Mouse (Mus musculus): ENCODE results near the gene Ubxn10.

Ubxn10 gene

DNA sequence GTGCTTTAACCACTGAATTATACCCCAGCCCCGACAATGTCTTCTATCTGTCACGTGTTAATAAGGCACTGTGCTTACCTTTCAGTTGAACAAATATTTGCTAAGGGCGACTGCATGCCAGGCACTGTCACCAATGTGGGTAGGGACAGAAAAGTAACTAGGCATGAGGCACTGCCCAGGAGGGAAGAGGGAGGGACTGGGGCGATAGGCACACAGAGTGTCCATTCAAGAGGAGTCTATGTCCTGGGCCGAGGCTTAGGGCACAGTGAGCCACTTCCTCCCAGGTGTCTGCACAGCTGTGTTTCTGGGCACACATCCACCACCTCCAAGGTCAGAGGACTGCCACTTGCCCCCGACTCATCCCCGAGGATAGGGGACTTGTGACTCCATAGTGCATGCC is at the start of gene Ubxn10:
Gene Ubxn10 (minus strand): TSS at position 137 of the 400 bp plus-strand sequence.
- DNase-seq (ENCODE audit: low read depth, low spot score), result no peak

- DNase-seq (ENCODE audit: low read depth, low spot score), result peak; percentile 74
These were observed 49.2 kb upstream of the Ubxn10 start for GRCm38 (mm10) chr4:138786141-138786540.

DNA sequence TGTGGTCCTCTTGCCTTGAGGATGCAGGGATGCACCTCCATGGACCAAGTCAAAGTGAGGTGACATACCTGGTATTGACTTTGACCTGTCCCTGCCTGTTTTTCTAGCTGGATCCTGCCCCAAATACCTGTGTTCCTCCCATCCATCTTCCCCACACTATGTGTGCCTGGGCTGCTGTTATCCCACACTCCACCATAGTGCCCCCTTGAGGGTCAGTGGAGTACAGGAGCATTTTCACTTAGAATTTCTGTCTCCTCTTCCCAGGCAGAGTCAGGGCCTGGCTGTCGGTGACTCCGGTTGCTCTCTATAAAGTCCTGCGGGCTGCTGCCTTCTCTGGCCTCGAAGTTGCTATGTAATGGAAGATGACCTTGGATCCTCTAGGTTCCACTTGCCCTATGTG is 48.8 kb upstream of the Ubxn10 start:
- DNase-seq (ENCODE audit: low read depth, low spot score), result no peak

DNA sequence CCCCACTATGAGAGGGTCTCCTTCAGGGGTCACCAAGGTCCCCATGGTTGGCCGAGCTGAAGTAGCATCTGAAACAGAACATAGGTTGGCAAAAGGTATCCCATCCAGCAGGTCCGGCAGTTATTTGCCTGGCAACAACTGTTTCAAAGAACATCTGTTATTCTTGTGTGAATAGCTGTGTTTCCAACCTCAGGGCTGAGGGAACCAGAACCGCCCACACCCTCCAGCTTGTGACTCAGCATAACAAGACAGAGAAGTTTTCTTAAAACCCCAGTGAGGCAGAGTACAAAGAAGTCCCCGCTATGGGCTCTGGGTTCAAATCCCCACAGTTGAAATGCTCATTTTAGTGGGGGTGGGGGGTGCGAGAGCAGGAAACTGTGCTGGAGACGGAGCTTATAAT is 45.1 kb upstream of the Ubxn10 start:
- DNase-seq (ENCODE audit: low read depth, low spot score), result peak; percentile 88

DNA sequence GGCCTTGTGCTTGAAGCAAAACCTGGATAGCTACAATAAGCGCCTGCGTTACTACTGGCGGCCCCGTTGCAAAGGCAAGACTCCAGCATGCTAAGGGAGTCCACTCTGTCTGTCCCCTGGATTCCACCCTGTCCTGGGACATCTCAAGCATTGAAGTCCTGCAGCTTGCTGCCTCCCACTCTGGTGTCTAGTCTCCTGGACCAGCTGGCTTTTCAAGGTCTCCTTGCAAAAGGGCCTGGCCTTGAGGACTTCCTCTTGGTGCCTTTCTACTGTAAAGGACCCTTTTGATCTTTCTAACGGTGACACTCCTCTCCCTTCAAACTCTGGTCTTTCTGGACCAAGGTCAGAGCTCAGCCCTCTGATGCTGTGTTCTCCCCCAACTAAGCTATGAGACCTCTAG is 43.3 kb upstream of the Ubxn10 start:
- no peak for DNase-seq (ENCODE audit: low read depth, low spot score)

- DNase-seq (ENCODE audit: low read depth, low spot score), result peak; percentile 37
These were observed 40.7 kb upstream of the Ubxn10 start for GRCm38 (mm10) chr4:138777417-138778407.

- DNase-seq (ENCODE audit: low read depth, low spot score), result no peak
These were observed 38.5 kb upstream of the Ubxn10 start, which contains the start of gene Pla2g2d for GRCm38 (mm10) chr4:138775435-138775834. TSS of gene Pla2g2d (plus strand) at chr4:138775735.

DNA sequence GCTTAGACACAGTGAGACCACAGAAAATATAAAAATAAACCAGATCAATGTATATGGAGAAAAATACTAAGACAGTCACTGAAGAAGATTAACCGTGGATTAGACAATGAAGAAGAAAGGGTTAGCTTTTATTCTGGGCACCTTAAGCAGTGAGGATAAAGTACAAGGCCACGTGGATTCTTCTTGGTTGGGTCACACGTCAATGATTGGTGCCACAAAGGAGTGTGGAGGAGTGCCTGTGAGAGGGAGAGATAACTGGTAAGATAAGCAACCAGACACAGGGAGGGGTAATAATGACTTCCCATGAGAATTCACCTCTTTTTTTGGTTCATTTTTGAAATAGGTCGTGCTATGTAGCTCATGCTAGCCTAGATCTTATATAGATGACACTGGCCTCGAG is 35.4 kb upstream of the Ubxn10 start:
- DNase-seq (ENCODE audit: low read depth, low spot score), result no peak

DNA sequence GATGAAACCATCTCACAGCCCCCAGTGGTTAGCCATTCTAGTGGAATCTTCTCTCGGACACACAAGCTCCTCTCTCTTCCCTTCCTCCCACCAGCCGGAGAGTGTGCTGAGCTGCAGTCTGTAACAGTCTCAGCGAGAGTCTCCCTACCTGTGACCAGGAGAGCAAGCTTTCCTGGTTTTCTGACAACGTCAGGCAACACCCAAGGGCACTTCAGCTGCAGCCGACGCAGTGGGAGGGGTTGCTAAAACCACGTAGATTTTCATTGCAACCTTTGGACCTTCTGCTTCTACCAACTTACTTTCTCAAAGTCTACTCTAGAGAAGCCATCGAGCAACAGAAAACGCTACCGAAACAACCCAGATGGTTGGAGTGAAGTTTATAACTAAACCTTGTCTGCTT is 35.0 kb upstream of the Ubxn10 start:
- no peak for DNase-seq (ENCODE audit: low read depth, low spot score)

- DNase-seq (ENCODE audit: low read depth, low spot score), result no peak
These were observed 25.3 kb upstream of the Ubxn10 start for GRCm38 (mm10) chr4:138762266-138762665.

DNA sequence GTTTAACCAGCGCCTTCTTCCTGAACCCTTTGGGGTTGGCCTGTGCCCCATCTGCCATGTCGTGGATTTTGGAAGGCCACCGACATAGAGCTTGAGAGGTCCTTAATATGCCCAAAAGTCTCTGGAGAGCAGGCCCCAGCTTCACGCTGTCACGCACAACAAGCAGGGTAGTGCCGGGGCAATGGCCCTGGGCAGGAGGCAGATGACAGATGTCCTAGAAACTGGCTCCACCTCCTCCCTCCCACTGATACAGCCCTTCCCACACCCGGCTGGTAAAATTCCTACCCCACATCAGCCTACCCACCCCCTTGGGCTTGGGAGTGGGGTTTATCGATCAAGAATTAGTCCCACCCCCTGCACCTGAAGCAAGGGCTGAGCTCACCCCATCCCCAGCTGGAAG is 20.4 kb upstream of the Ubxn10 start, which contains the start of gene Pla2g2f:
Gene Pla2g2f (minus strand): TSS at position 211 of the 400 bp plus-strand sequence.
- no peak for DNase-seq (ENCODE audit: low read depth, low spot score)

- DNase-seq (ENCODE audit: low read depth, low spot score), result no peak
These were observed 19.0 kb upstream of the Ubxn10 start for GRCm38 (mm10) chr4:138755983-138756382.

DNA sequence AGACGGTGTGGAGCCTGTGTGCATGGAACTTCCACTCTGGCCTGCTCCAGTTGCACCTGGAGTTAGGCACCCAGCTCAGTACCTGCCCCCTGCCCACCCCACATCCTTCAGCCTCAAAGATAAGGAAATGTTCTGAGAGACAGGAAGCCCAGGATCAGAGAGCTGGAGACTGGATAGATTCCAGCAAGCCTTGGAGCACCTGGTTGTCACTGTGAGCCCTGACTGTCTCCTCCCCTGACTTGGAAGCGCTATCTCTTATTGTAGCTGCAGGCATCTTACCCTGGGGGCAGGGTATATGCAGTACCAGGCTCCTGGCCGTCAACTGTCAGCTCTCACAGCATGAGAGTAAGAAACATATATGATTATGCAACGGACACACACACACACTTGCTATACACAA is 18.5 kb upstream of the Ubxn10 start:
- DNase-seq (ENCODE audit: low read depth, low spot score), result peak; percentile 57

DNA sequence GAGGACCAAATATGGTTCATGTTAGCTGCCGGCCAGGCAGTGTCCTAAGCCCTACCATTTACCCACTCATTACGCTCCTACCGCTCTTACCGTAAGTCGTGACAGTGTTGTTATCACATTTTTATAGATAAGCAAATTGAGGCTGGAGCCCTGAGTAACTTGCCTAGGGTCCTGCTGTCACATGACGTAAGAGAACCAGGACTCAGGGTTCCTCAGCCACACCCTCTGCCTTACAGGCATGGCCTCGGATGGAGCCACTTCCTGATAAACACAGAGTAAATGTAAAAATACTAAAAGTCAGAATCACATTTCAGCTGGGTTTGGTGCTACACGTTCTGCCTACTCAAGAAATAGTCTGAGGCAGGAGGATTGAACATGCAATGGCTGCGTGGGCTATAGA is 17.5 kb upstream of the Ubxn10 start:
- DNase-seq (ENCODE audit: low read depth, low spot score), result no peak

GRCm38 (mm10) chr4:138753608-138754007 is 16.6 kb upstream of the Ubxn10 start:
- no peak for DNase-seq (ENCODE audit: low read depth, low spot score)

- no peak for DNase-seq (ENCODE audit: low read depth, low spot score)
These were observed 15.6 kb upstream of the Ubxn10 start for GRCm38 (mm10) chr4:138752603-138753002.

DNA sequence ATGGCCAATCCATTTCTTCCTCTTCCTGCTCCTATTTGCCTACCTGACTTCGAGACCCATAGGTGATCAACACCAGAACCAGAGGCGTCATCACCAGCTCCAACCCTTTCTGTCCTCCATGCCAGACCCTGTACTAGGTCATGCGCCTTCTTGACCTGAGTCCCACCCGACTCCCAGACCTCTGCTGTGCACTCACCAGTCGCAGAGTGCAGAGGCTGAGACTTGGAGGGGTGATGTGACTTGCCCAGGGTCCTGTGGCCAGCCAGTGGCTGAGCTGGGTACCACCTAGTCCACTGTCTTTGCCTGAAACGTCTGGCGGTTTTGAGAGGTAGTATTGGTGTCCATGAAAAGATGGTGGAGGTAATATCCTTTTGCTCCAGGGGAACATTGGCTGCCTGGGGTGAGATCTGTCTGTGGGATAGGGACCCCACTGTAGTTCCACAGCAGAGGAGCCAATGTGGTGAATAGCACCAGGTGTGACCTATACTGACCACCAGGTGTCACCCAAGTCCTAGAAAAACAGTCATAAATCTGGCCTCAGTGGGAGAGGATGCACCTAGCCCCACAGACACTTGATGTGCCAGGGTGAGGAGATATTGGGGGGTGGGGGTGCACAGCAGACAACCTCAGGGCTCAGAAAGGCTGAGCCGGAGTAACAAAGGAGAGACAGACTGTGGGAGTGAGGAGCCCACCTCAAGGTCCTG is 11.6 kb upstream of the Ubxn10 start:
- peak; percentile 75 for DNase-seq (ENCODE audit: low read depth, low spot score)

- DNase-seq (ENCODE audit: low read depth, low spot score), result peak; percentile 79
These were observed 10.9 kb upstream of the Ubxn10 start for GRCm38 (mm10) chr4:138747851-138748250.

DNA sequence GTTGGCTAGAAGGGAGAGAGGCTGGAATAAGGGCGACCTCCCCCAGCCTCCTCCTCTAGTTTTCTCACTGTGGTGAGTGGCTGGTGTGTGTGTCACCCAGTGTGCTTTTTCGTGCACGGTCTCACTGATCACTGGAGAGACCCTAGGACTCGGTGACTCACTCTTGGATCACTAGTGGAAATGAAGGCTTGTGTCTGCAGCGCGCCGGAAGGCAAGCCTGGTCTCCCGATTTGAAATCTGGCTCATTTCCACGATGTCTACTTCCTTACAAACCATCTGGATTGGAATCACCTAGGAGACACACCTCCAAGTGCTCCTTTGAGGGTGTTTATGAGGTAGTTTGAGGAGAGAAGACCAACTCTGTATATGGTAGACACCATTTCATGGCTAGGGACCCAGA is 9.9 kb upstream of the Ubxn10 start:
- peak; percentile 58 for DNase-seq (ENCODE audit: low read depth, low spot score)

DNA sequence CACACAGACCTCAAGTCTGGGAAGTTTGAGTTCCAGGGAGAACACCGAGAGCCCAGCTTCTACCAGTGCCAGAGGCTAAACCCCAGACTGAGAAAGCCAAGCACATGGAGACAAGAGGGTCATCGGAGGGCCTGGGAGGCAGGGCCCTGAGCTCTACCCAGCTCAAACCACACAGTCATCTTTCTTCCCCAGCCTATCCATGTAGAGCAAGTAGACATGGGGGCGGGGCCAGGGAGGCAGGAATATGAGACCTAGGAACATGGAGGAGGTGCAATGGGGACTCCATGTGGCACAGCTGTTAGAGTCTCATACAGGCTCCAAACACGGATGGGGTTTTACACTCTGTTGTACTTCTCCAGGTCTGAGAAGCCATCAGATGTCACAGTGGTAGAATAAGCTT is 8.9 kb upstream of the Ubxn10 start:
- peak; percentile 35 for DNase-seq (ENCODE audit: low read depth, low spot score)

DNA sequence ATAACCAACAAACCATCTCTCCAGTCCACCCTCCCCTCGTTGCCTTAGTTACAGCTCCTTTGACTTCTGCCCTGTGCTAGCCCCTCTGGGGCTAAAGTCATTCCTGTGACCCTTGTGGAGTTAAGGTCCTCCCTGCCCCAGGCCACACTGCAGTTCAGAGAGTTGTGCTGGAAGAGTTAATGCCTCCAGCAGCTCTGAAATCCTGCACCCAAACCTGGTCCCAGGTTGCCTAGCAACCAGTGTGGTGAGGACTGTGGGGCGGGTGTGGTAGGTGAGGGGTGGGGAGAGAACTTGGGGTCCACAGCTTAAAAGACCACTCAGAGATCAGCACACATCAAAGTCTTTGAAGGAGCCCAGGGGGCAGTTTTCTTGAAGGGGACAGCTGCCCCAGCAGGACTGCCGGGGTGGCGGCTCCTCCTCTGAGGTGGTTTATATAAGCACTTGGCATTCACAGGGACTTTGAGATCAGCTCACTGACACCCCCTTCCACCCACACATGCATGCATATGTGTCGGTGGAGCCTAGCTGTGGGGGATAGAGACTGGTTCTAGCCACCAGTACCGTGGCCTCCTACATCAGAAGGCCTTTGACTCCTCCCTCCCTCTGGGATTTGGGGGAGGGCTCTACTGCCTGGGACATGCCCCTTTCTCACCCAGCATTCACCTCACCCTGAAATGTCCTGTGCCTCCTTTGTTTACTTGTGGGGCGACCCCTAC is 2.3 kb upstream of the Ubxn10 start:
- peak; percentile 76 for DNase-seq (ENCODE audit: low read depth, low spot score)

DNA sequence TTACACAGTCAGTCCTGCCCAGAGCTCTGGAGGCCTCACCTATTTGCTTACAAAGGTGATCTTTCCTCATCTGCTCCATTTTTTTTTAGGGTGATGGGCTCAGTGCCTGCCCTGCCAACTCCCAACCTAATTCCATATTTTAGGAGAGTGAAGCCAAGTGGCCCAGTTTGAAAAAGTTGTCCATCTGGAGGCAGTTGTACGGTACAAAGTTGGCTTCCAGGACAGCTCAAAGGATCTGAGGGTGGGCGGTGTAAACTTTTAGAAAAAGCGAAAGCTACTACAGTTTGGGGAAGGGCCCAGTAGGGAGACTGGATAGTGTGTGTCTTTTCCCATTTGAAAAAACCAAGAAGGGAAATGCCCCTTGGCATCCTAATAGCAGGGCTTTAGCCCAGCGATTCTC is 2.1 kb downstream of the Ubxn10 start:
- DNase-seq (ENCODE audit: low read depth, low spot score), result peak; percentile 65
